Mouse (Mus musculus): ENCODE results near the gene Gm43517. TPM values are rescaled to one million over a fixed set of nuclear protein-coding genes. Genes with fewer than 3 reads are reported as not detected.

Gm43517 gene
- polyA plus RNA-seq, 1 experiment from 2014 or later: not detected

GRCm38 (mm10) chr12:49391305-49392040 lies 6.5 kb downstream of the Gm43517 start:
- ATAC-seq (replicated peaks; ENCODE audit: extremely low read depth, insufficient read depth, low FRiP score): peak; percentile 81; the same call in 1 of the 2 replicates
- H3K4me2 ChIP-seq (ENCODE audit: low read depth, low read length): peak overlapping the region; percentile 39
- H3K27ac ChIP-seq (ENCODE audit: low read length): no peak overlapping the region
- no peaks in the 10 kb centered on the region for H3K9me3 ChIP-seq (replicated peaks; ENCODE audit: control insufficient read depth, low read length)
- H3K27me3 ChIP-seq (ENCODE audit: control insufficient read depth, insufficient read depth, low read length): peaks cover 56% of the 10 kb centered on the region
- WGBS: under 1% methylated on average over 42 of the region's 42 CpGs
- H3K4me3 ChIP-seq (ENCODE audit: low read length): peak overlapping the region; percentile 34
- no peaks in the 10 kb centered on the region for H3K36me3 ChIP-seq (ENCODE audit: control insufficient read depth, insufficient read depth)
- H3K9ac ChIP-seq (ENCODE audit: low read length): no peak overlapping the region
- no peaks in the 10 kb centered on the region for H3K4me1 ChIP-seq (ENCODE audit: control insufficient read depth, insufficient read depth, low read length)

- H3K4me2 ChIP-seq (ENCODE audit: low read depth, low read length): peak overlapping the region; percentile 39; the same call in 1 of the 2 replicates
- no peak overlapping the region for H3K27ac ChIP-seq (ENCODE audit: low read length)
- no peak for ATAC-seq (replicated peaks; ENCODE audit: extremely low read depth, insufficient read depth, low FRiP score)
- peaks cover 58% of the 10 kb centered on the region for H3K27me3 ChIP-seq (ENCODE audit: control insufficient read depth, insufficient read depth, low read length)
- no peak overlapping the region for H3K9ac ChIP-seq (ENCODE audit: low read length)
- peak overlapping the region; percentile 34 for H3K4me3 ChIP-seq (ENCODE audit: low read length)
- H3K9me3 ChIP-seq (replicated peaks; ENCODE audit: control insufficient read depth, low read length): no peaks in the 10 kb centered on the region
- 3% methylated on average over 10 of the region's 10 CpGs for WGBS
- H3K4me1 ChIP-seq (ENCODE audit: control insufficient read depth, insufficient read depth, low read length): no peaks in the 10 kb centered on the region
- no peaks in the 10 kb centered on the region for H3K36me3 ChIP-seq (ENCODE audit: control insufficient read depth, insufficient read depth)
Measured at GRCm38 (mm10) chr12:49392041-49392390, 7.0 kb downstream of the Gm43517 start.

GRCm38 (mm10) chr12:49392876-49393275 lies 7.9 kb downstream of the Gm43517 start:
- ATAC-seq (replicated peaks; ENCODE audit: extremely low read depth, insufficient read depth, low FRiP score): no peak
- no peaks in the 10 kb centered on the region for H3K9me3 ChIP-seq (replicated peaks; ENCODE audit: control insufficient read depth, low read length)
- H3K36me3 ChIP-seq (ENCODE audit: control insufficient read depth, insufficient read depth): no peaks in the 10 kb centered on the region
- 6% methylated on average over 5 of the region's 5 CpGs for WGBS
- H3K4me3 ChIP-seq (ENCODE audit: low read length): no peak overlapping the region
- H3K9ac ChIP-seq (ENCODE audit: low read length): no peak overlapping the region
- H3K4me1 ChIP-seq (ENCODE audit: control insufficient read depth, insufficient read depth, low read length): no peaks in the 10 kb centered on the region
- H3K4me2 ChIP-seq (ENCODE audit: low read depth, low read length): no peak overlapping the region
- H3K27ac ChIP-seq (ENCODE audit: low read length): no peak overlapping the region
- peaks cover 63% of the 10 kb centered on the region for H3K27me3 ChIP-seq (ENCODE audit: control insufficient read depth, insufficient read depth, low read length)

GRCm38 (mm10) chr12:49393639-49394038 lies 8.7 kb downstream of the Gm43517 start:
- H3K4me2 ChIP-seq (ENCODE audit: low read depth, low read length): no peak overlapping the region
- no peak for ATAC-seq (replicated peaks; ENCODE audit: extremely low read depth, insufficient read depth, low FRiP score)
- no peaks in the 10 kb centered on the region for H3K9me3 ChIP-seq (replicated peaks; ENCODE audit: control insufficient read depth, low read length)
- no peaks in the 10 kb centered on the region for H3K4me1 ChIP-seq (ENCODE audit: control insufficient read depth, insufficient read depth, low read length)
- 17% methylated on average over 3 of the region's 3 CpGs for WGBS
- H3K4me3 ChIP-seq (ENCODE audit: low read length): no peak overlapping the region
- H3K36me3 ChIP-seq (ENCODE audit: control insufficient read depth, insufficient read depth): no peaks in the 10 kb centered on the region
- H3K27ac ChIP-seq (ENCODE audit: low read length): no peak overlapping the region
- no peak overlapping the region for H3K9ac ChIP-seq (ENCODE audit: low read length)
- H3K27me3 ChIP-seq (ENCODE audit: control insufficient read depth, insufficient read depth, low read length): peaks cover 65% of the 10 kb centered on the region

- Histone ChIP-seq H3K27ac (ENCODE audit: low read length) (no peak overlapping the region), H3K4me3 (ENCODE audit: low read length) (no peak overlapping the region), H3K4me1 (ENCODE audit: control insufficient read depth, insufficient read depth, low read length) (no peaks in the 10 kb centered on the region), H3K27me3 (ENCODE audit: control insufficient read depth, insufficient read depth, low read length) (peaks cover 67% of the 10 kb centered on the region), H3K9ac (ENCODE audit: low read length) (no peak overlapping the region), H3K4me2 (ENCODE audit: low read depth, low read length) (no peak overlapping the region), H3K9me3 (replicated peaks; ENCODE audit: control insufficient read depth, low read length) (no peaks in the 10 kb centered on the region), H3K36me3 (ENCODE audit: control insufficient read depth, insufficient read depth) (no peaks in the 10 kb centered on the region)
- no peak for ATAC-seq (replicated peaks; ENCODE audit: extremely low read depth, insufficient read depth, low FRiP score)
- WGBS: 5% methylated on average over 1 of the region's 1 CpGs
Measured at GRCm38 (mm10) chr12:49394181-49394580, 9.2 kb downstream of the Gm43517 start.

- H3K4me3 ChIP-seq (ENCODE audit: low read length): no peak overlapping the region
- no peak overlapping the region for H3K4me2 ChIP-seq (ENCODE audit: low read depth, low read length)
- H3K27me3 ChIP-seq (ENCODE audit: control insufficient read depth, insufficient read depth, low read length): peaks cover 65% of the 10 kb centered on the region
- H3K4me1 ChIP-seq (ENCODE audit: control insufficient read depth, insufficient read depth, low read length): no peaks in the 10 kb centered on the region
- H3K27ac ChIP-seq (ENCODE audit: low read length): no peak overlapping the region
- H3K9ac ChIP-seq (ENCODE audit: low read length): no peak overlapping the region
- no peaks in the 10 kb centered on the region for H3K9me3 ChIP-seq (replicated peaks; ENCODE audit: control insufficient read depth, low read length)
- ATAC-seq (replicated peaks; ENCODE audit: extremely low read depth, insufficient read depth, low FRiP score): no peak
- 2% methylated on average over 17 of the region's 17 CpGs for WGBS
- no peaks in the 10 kb centered on the region for H3K36me3 ChIP-seq (ENCODE audit: control insufficient read depth, insufficient read depth)
Measured at GRCm38 (mm10) chr12:49394836-49395235, 9.9 kb downstream of the Gm43517 start.

GRCm38 (mm10) chr12:49395969-49396368 lies 11.0 kb downstream of the Gm43517 start:
- WGBS: 14% methylated on average over 2 of the region's 2 CpGs
- Histone ChIP-seq H3K27ac (ENCODE audit: low read length) (no peak overlapping the region), H3K4me2 (ENCODE audit: low read depth, low read length) (no peak overlapping the region), H3K27me3 (ENCODE audit: control insufficient read depth, insufficient read depth, low read length) (peaks cover 65% of the 10 kb centered on the region), H3K4me1 (ENCODE audit: control insufficient read depth, insufficient read depth, low read length) (peaks cover under 1% of the 10 kb centered on the region; the same call in 1 of the 2 replicates), H3K36me3 (ENCODE audit: control insufficient read depth, insufficient read depth) (no peaks in the 10 kb centered on the region), H3K4me3 (ENCODE audit: low read length) (no peak overlapping the region), H3K9me3 (replicated peaks; ENCODE audit: control insufficient read depth, low read length) (no peaks in the 10 kb centered on the region), H3K9ac (ENCODE audit: low read length) (no peak overlapping the region)
- no peak for ATAC-seq (replicated peaks; ENCODE audit: extremely low read depth, insufficient read depth, low FRiP score)

GRCm38 (mm10) chr12:49396776-49397175 lies 11.8 kb downstream of the Gm43517 start:
- 15% methylated on average over 1 of the region's 1 CpGs for WGBS

GRCm38 (mm10) chr12:49397443-49398162 lies 12.6 kb downstream of the Gm43517 start:
- 20% methylated on average over 4 of the region's 4 CpGs for WGBS
- no peak for ATAC-seq (replicated peaks; ENCODE audit: extremely low read depth, insufficient read depth, low FRiP score)
- Histone ChIP-seq H3K4me1 (ENCODE audit: control insufficient read depth, insufficient read depth, low read length) (peaks cover 3% of the 10 kb centered on the region; the same call in 1 of the 2 replicates), H3K4me3 (ENCODE audit: low read length) (no peak overlapping the region), H3K36me3 (ENCODE audit: control insufficient read depth, insufficient read depth) (no peaks in the 10 kb centered on the region), H3K4me2 (ENCODE audit: low read depth, low read length) (no peak overlapping the region), H3K27me3 (ENCODE audit: control insufficient read depth, insufficient read depth, low read length) (peaks cover 62% of the 10 kb centered on the region), H3K9me3 (replicated peaks; ENCODE audit: control insufficient read depth, low read length) (no peaks in the 10 kb centered on the region), H3K9ac (ENCODE audit: low read length) (no peak overlapping the region), H3K27ac (ENCODE audit: low read length) (no peak overlapping the region)

More at GRCm38 (mm10) chr12:49396776-49397175, 11.8 kb downstream of the Gm43517 start:
- Histone ChIP-seq H3K4me2 (ENCODE audit: low read depth, low read length) (no peak overlapping the region), H3K4me1 (ENCODE audit: control insufficient read depth, insufficient read depth, low read length) (peaks cover 3% of the 10 kb centered on the region; the same call in 1 of the 2 replicates), H3K36me3 (ENCODE audit: control insufficient read depth, insufficient read depth) (no peaks in the 10 kb centered on the region), H3K4me3 (ENCODE audit: low read length) (no peak overlapping the region), H3K27me3 (ENCODE audit: control insufficient read depth, insufficient read depth, low read length) (peaks cover 65% of the 10 kb centered on the region), H3K9ac (ENCODE audit: low read length) (no peak overlapping the region), H3K9me3 (replicated peaks; ENCODE audit: control insufficient read depth, low read length) (no peaks in the 10 kb centered on the region), H3K27ac (ENCODE audit: low read length) (no peak overlapping the region)
- no peak for ATAC-seq (replicated peaks; ENCODE audit: extremely low read depth, insufficient read depth, low FRiP score)
